Mouse (Mus musculus): ENCODE results near the gene Uvrag.

The Uvrag gene

DNA sequence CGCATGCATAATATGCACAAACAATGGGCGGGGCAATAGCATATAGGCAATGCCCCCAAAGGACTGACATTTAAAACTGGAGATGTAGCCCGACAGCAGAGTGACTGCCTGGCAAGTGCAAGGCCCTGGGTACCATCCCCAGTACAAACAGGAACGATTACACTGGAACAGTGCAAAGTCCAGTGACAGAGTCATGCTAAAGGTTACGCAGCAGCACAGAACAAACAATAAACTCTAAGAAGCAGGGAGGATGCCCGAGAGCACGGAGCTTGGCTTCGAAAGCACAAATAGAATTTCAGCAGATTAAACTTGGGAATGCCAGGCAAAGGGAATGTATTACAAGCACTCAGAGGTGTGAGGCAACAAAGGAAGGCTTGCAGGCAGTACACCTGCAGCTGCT, 40.4 kb downstream of the Uvrag start:
- in situ Hi-C loops (cut with MboI, MseI), result loop anchor here (25.0 kb wide), 1 partner anchor 1463 kb away; no protein-coding TSS in a partner anchor

GRCm38 (mm10) chr7:99100087-99100486, 40.9 kb downstream of the Uvrag start:
- in situ Hi-C loops (cut with MboI, MseI), result loop anchor here (25.0 kb wide), 1 partner anchor 1463 kb away; no protein-coding TSS in a partner anchor

- in situ Hi-C loops (cut with MboI, MseI), result no loop called here
These were observed 43.2 kb downstream of the Uvrag start for GRCm38 (mm10) chr7:99097781-99098180.

- in situ Hi-C loops (cut with MboI, MseI), result no loop called here
These were observed 43.8 kb downstream of the Uvrag start for GRCm38 (mm10) chr7:99097128-99097527.

DNA sequence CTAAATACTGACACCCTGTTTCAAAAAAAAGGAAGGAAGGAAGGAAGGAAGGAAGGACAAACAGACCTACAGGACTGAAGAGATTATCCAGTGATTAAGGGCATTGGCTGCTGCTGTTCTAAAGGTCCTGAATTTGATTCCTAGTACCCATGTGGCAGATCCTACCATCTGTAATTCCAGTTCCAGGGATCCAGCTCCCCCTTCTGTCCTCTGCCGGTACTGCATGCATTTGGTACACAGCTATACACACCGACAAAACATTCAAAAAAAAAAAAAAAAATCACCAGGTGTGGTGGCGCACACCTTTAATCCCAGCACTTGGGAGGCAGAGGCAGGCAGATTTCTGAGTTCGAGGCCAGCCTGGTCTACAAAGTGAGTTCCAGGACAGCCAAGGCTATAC, 45.8 kb downstream of the Uvrag start:
- in situ Hi-C loops (cut with MboI, MseI), result no loop called here

DNA sequence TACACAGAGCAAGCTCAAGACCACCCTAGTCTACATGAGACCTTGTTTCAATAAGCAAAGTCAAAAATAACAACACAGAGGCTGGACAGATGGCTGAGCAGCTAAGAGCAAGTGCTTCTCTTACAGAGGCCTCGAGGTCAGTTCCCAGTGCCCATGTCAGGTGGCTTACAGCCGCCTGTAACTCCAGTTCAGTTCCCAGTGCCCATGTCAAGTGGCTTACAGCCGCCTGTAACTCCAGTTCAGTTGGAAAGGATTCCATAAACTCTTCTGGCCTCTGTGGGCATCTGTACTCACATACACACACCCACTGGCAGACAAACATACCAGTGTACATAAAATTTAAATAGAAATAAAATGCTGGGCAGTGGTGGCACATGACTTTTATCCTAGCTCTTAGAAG, 46.6 kb downstream of the Uvrag start:
- in situ Hi-C loops (cut with MboI, MseI), result no loop called here

- in situ Hi-C loops (cut with MboI, MseI), result no loop called here
These were observed 48.9 kb downstream of the Uvrag start for GRCm38 (mm10) chr7:99091915-99092645.

DNA sequence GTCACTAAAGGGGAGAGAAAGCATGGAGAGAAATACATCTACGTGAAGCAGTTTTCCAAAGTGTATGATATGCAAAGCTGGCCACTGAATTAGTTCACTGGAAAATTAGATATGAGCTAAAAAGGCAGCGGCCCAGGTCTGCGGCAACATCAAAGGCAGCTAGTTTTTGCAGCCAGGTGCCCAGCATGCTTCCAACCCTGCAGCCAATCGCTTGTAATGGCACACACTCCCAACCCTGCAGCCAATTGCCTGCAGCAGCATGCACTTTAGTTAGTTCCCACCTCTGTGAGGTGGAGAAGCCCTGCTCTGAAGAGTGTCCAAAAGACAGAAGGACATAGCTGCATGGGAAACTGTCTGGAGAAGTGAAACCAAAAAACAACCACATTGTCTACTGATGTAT, 51.2 kb downstream of the Uvrag start:
- in situ Hi-C loops (cut with MboI, MseI), result no loop called here

DNA sequence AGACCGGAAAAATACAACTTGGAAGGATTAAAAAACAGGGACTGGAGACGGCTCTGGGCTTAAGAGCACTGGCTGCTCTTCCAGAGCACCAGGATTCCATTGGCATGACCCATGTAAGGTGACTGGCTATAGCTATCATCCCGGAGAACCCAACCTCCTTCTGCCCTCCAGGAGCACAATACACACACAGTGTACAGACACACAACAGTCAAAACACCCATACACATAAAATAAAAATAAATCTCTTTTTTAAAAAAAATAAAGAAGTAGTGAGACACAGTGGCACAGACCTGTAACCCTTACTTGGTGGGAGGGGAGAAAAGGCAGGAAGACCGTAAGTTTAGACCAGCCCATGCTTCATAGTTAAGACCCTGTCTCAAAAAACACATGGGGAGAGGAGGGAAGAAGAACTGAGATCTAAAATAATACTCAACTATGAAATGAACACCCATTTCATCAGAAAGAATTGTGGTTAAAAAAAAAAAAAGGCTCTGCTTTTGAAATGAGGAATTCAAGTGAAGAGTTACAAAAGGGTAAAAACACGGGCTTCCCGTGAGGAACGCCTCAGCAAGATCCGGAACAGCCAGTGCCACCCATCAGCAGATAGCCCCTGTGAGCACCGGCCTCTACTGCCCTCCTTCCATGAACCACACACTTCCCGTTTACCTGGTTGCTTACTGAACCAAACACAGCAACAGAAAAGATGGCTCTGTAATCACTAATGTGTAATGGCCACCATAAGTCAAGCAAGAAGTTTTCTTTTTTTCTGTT, 52.2 kb downstream of the Uvrag start:
- in situ Hi-C loops (cut with MboI, MseI), result no loop called here

- in situ Hi-C loops (cut with MboI, MseI), result no loop called here
These were observed 53.4 kb downstream of the Uvrag start for GRCm38 (mm10) chr7:99087581-99087980.

- in situ Hi-C loops (cut with MboI, MseI), result no loop called here
These were observed 54.1 kb downstream of the Uvrag start for GRCm38 (mm10) chr7:99086646-99087443.

- in situ Hi-C loops (cut with MboI, MseI), result no loop called here
These were observed 55.7 kb downstream of the Uvrag start for GRCm38 (mm10) chr7:99085249-99085648.

- in situ Hi-C loops (cut with MboI, MseI), result no loop called here
These were observed 61.4 kb downstream of the Uvrag start for GRCm38 (mm10) chr7:99079522-99079921.

GRCm38 (mm10) chr7:99078805-99079204, 62.1 kb downstream of the Uvrag start:
- in situ Hi-C loops (cut with MboI, MseI), result no loop called here

- in situ Hi-C loops (cut with MboI, MseI), result no loop called here
These were observed 63.7 kb downstream of the Uvrag start for GRCm38 (mm10) chr7:99077234-99077633.

GRCm38 (mm10) chr7:99075101-99075500, 65.8 kb downstream of the Uvrag start:
- in situ Hi-C loops (cut with MboI, MseI), result no loop called here

DNA sequence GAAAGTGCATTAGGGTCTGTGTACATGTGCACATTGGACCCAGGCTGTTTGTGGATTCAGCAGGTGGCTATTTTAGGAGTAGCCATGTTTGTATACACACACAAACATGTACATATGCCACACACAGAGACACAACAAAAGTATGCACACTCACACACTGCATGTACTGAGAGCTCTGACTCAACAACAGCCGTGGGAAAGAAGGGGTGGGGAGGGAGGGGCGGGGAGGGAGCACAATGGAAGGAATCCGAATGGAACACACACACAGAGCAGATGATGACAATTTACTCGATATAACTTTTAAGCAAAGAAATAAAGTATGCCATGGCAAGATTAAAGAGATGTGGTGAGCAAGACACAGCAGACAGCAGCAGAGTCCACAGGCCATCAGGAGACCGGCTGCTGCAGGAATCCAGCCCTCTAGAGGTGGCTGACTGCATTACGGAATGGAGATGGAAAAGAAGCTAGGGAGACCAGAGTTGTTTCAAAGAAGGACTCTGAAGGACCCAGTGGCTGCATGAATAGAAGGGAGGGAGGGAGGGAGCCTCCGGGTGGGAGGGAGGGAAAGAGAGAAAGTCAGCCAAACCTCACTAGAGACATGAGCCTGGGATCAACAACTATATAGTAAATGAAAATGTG, 67.1 kb downstream of the Uvrag start:
- in situ Hi-C loops (cut with MboI, MseI), result no loop called here

- in situ Hi-C loops (cut with MboI, MseI), result loop anchor here (10.0 kb wide), 1 partner anchor 1223 kb away; no protein-coding TSS in a partner anchor
These were observed 73.2 kb downstream of the Uvrag start for GRCm38 (mm10) chr7:99067710-99068109.

- in situ Hi-C loops (cut with MboI, MseI), result loop anchor here (10.0 kb wide), 1 partner anchor 1221 kb away; no protein-coding TSS in a partner anchor
These were observed 75.0 kb downstream of the Uvrag start for GRCm38 (mm10) chr7:99065920-99066319.

DNA sequence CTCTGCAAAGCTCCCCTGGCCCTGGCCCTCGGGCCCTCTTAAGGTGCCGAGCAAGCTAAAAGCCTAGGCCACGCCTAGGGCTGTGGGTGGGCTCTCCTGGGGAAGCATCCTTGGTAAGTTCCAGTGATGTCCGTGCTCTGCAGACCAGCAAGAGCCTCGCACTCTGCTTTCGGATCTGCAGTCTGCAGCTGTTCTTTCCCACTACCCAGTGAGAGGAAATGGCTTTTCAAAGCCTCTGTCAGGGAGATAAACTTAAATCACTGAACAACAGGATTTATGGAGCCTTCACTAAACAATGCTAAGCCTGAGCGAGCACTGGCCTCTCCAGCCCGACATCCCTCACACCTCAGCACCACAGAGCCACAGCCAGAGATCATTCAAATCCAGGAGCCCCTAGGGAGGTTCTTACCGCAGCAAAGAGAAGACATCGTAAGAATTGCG, 75.5 kb downstream of the Uvrag start:
- in situ Hi-C loops (cut with MboI, MseI), result loop anchor here (10.0 kb wide), 1 partner anchor 1221 kb away; no protein-coding TSS in a partner anchor

DNA sequence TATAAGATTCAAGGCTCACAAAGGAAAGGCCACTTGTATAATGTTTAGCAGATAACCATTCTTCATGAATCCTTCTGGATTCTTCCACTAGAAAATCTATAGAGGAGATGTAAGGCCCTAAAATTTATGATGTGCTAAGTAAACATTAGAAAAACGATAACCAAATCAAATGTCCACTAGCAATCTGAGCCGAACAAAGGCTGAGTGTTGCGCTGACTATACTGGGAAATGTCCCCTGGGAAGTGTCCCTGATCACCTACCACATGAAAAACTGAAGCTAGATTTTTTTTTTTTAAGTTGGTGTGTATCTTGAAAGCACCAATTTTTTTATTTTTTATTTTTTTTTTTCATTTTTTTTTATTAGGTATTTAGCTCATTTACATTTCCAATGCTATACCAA, 76.1 kb downstream of the Uvrag start:
- in situ Hi-C loops (cut with MboI, MseI), result loop anchor here (10.0 kb wide), 1 partner anchor 1220 kb away; no protein-coding TSS in a partner anchor

All from T-helper 2 cell (primary cell).